Mouse (Mus musculus): ENCODE results near the gene Spag6l. TPM values are rescaled to one million over a fixed set of nuclear protein-coding genes. Genes with fewer than 3 reads are reported as not detected.

Spag6l gene
- total RNA-seq (2014; rRNA removed) (30.6 and 34.9 TPM in 2 replicates), polyA plus RNA-seq (2015; fragmentation: Nextera tagmentation; extraction: Ambion mirVana) (22.2 and 23.7 TPM in 2 replicates)

DNA sequence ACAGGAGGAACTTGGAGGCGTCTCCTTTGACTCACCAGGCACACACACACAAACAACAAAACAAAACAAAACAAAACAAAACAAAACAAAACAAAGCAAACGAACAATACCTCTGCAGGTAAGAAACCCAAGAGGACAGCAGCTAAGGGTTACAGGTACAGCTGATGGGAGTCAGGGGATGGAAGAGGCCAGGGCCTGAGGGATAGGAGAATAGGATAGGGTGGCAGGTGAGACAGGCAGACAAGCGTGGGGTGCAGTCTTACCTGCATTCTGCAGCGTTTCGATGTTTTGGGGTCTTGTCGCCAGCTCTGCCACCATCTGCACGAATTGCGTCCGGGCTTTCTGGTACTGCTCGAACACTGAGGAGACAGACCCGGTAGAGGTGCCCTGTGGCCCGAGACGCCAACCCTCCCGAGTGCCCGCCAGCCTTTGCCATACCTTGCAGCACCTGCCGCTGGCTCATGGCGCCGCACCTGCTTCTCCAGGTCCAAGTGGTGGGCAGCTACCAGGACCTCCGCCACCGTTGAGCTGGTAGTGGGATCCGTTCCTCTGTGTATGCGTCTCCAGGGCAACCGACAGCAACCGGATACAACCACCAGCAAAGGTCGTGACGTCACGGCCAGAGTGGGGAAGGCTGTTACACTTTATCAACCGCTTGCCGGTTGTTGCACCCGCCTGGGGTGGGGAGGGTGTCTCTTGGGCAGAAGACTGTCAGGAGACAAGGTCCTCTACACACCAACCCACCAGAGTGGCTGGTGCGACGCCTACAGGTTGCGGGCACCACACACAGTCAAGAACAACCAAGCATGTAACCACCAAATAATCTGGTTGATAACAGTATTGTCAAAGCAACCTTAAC is at the start of gene Spag6l:
TSS of gene Spag6l (minus strand) at position 700 of the 859 bp plus-strand sequence.
- Histone ChIP-seq H3K4me1 (ENCODE audit: insufficient read depth, low read length) (no peaks in the 10 kb centered on the region), H3K27ac (ENCODE audit: low read depth, low read length) (peak within 1 kb of the TSS; percentile 57; the same call in 1 of the 2 replicates), H3K4me2 (ENCODE audit: low read depth, low read length, poor library complexity, severe bottlenecking) (peak within 1 kb of the TSS; percentile 68), H3K9me3 (ENCODE audit: low read length) (no peaks in the 10 kb centered on the region), H3K9ac (replicated peaks; ENCODE audit: low read length, poor library complexity, severe bottlenecking) (peak within 1 kb of the TSS; percentile 68), H3K4me3 (ENCODE audit: low read depth, low read length) (peak within 1 kb of the TSS; percentile 67), H3K36me3 (ENCODE audit: insufficient read depth, low read length) (no peaks in the 10 kb centered on the region), H3K27me3 (ENCODE audit: insufficient read depth, low read length) (no peaks in the 10 kb centered on the region)
- peak; percentile 96 for ATAC-seq (ENCODE audit: low FRiP score)
- TF ChIP-seq CTCF (IDR thresholded peaks at IDR 0.05): peak; percentile 70
- peak; percentile 81 for DNase-seq (ENCODE audit: low spot score)
- WGBS: 5% methylated on average over 33 of the region's 33 CpGs

GRCm38 (mm10) chr16:16879025-16879424 is 49.8 kb upstream of the Spag6l start:
- H3K27me3 ChIP-seq (ENCODE audit: insufficient read depth, low read length): no peaks in the 10 kb centered on the region
- no peak for ATAC-seq (ENCODE audit: low FRiP score)
- TF ChIP-seq CTCF (IDR thresholded peaks at IDR 0.05): no peak
- H3K27ac ChIP-seq (ENCODE audit: low read depth, low read length): no peak overlapping the region
- H3K36me3 ChIP-seq (ENCODE audit: insufficient read depth, low read length): peaks cover 53% of the 10 kb centered on the region
- H3K9me3 ChIP-seq (ENCODE audit: low read length): no peaks in the 10 kb centered on the region
- no peak for DNase-seq (ENCODE audit: low spot score)
- H3K4me1 ChIP-seq (ENCODE audit: insufficient read depth, low read length): no peaks in the 10 kb centered on the region
- WGBS: 95% methylated on average over 5 of the region's 5 CpGs
- H3K4me2 ChIP-seq (ENCODE audit: low read depth, low read length, poor library complexity, severe bottlenecking): no peak overlapping the region
- H3K4me3 ChIP-seq (ENCODE audit: low read depth, low read length): no peak overlapping the region
- no peak overlapping the region for H3K9ac ChIP-seq (replicated peaks; ENCODE audit: low read length, poor library complexity, severe bottlenecking)

DNA sequence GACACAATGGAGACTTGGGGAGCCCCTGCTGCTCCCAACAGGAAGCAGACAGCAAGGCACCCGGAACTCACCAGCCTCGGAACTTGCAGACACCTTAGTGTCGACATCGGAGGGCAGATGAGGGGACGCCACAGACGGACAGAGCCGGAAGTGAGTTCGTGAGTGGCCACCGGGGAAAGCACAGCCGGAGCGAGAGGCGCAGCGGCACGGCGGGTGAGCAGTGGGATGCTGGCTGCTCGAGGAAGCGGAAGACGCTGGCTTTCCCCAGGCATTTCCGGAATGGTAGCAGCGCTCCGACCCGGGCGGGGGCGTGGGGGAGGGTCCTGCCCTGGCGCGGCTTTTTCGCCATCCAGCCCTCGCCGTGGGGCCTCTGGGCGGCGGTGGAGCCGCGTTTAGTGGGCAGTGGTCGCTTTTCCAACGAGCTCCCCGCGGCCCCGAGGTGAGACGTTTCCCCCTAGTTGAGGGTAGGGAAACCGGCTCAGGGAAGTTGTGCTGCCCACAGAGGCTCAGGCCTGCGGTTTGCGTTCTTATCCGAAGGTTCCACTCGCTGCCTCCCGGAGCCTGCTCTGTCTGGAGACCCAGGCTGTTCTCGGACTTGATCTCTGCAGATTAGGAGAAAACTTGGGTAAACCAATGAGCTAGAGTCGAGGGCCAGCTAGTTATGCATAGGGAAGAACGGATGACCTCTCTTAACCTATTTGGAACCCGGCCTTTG is 41.5 kb upstream of the Spag6l start, which contains the start of the genes Top3b and Vpreb1:
TSS of gene Top3b (plus strand) at position 120 of the 715 bp plus-strand sequence.
TSS of gene Vpreb1 (minus strand) at position 227 of the 715 bp plus-strand sequence.
- Histone ChIP-seq H3K4me2 (ENCODE audit: low read depth, low read length, poor library complexity, severe bottlenecking) (peak within 1 kb of the TSS; percentile 72), H3K9me3 (ENCODE audit: low read length) (no peaks in the 10 kb centered on the region), H3K4me3 (ENCODE audit: low read depth, low read length) (peak within 1 kb of the TSS; percentile 77), H3K4me1 (ENCODE audit: insufficient read depth, low read length) (peaks cover 2% of the 10 kb centered on the region; the same call in 1 of the 2 replicates), H3K27me3 (ENCODE audit: insufficient read depth, low read length) (no peaks in the 10 kb centered on the region), H3K27ac (ENCODE audit: low read depth, low read length) (peak within 1 kb of the TSS; percentile 91), H3K9ac (replicated peaks; ENCODE audit: low read length, poor library complexity, severe bottlenecking) (peak within 1 kb of the TSS; percentile 86), H3K36me3 (ENCODE audit: insufficient read depth, low read length) (no peaks in the 10 kb centered on the region)
- WGBS: under 1% methylated on average over 49 of the region's 49 CpGs
- peak; percentile 65 for TF ChIP-seq CTCF (IDR thresholded peaks at IDR 0.05)
- DNase-seq (ENCODE audit: low spot score): peak; percentile 96
- peak; percentile 96 for ATAC-seq (ENCODE audit: low FRiP score)

- WGBS: 35% methylated on average over 7 of the region's 7 CpGs
- H3K4me3 ChIP-seq (ENCODE audit: low read depth, low read length): peak overlapping the region; percentile 77
- no peak for TF ChIP-seq CTCF (IDR thresholded peaks at IDR 0.05)
- H3K4me1 ChIP-seq (ENCODE audit: insufficient read depth, low read length): peaks cover 2% of the 10 kb centered on the region; the same call in 1 of the 2 replicates
- no peaks in the 10 kb centered on the region for H3K9me3 ChIP-seq (ENCODE audit: low read length)
- H3K36me3 ChIP-seq (ENCODE audit: insufficient read depth, low read length): no peaks in the 10 kb centered on the region
- H3K4me2 ChIP-seq (ENCODE audit: low read depth, low read length, poor library complexity, severe bottlenecking): peak overlapping the region; percentile 37
- no peak overlapping the region for H3K9ac ChIP-seq (replicated peaks; ENCODE audit: low read length, poor library complexity, severe bottlenecking)
- no peaks in the 10 kb centered on the region for H3K27me3 ChIP-seq (ENCODE audit: insufficient read depth, low read length)
- H3K27ac ChIP-seq (ENCODE audit: low read depth, low read length): peak overlapping the region; percentile 91
- DNase-seq (ENCODE audit: low spot score) (no peak), ATAC-seq (ENCODE audit: low FRiP score) (peak; percentile 52)
These were observed 41.0 kb upstream of the Spag6l start for GRCm38 (mm10) chr16:16870241-16870616.

- Histone ChIP-seq H3K27me3 (ENCODE audit: insufficient read depth, low read length) (no peaks in the 10 kb centered on the region), H3K9ac (replicated peaks; ENCODE audit: low read length, poor library complexity, severe bottlenecking) (no peak overlapping the region), H3K27ac (ENCODE audit: low read depth, low read length) (no peak overlapping the region), H3K9me3 (ENCODE audit: low read length) (no peaks in the 10 kb centered on the region), H3K4me1 (ENCODE audit: insufficient read depth, low read length) (no peaks in the 10 kb centered on the region), H3K4me3 (ENCODE audit: low read depth, low read length) (no peak overlapping the region), H3K36me3 (ENCODE audit: insufficient read depth, low read length) (no peaks in the 10 kb centered on the region), H3K4me2 (ENCODE audit: low read depth, low read length, poor library complexity, severe bottlenecking) (no peak overlapping the region)
- no peak for TF ChIP-seq CTCF (IDR thresholded peaks at IDR 0.05)
- no peak for ATAC-seq (ENCODE audit: low FRiP score)
- WGBS: 48% methylated on average over 4 of the region's 5 CpGs
- DNase-seq (ENCODE audit: low spot score): no peak
These were observed 36.7 kb upstream of the Spag6l start for GRCm38 (mm10) chr16:16865696-16866561.

Measured in midbrain, postnatal 0 days (tissue).